Mouse (Mus musculus): ENCODE measurements around the gene Slc16a11.

The Slc16a11 gene

DNA sequence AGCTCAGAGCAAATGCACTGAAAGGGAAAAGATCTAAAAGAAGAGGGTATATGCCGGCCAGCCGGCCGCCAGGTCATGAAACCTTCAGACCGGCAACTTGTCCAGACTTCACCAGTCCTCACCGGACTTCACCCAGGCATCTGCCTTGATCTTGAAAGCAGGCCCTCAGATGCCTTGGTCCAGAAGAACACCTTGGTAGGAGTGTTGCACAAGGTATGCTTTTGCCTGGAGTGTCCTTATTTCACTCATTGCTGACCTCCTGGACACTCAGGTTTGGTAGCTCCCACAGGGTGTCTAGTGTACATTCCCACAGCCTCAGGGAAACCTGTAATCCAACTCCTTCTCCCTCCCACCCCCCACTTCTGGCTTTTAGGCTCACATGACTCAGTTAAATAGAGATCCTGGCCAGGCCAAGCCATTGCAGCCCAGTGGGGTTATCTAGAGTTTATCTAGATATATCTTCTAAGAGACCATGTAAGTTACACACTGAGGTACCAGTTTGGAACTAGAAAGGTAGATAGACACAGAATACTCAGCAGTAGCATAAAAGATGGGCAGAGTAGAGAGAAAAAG is 12.4 kb upstream of the Slc16a11 start:
- DNase-seq (ENCODE audit: low spot score), result no peak

GRCm38 (mm10) chr11:70201691-70202090 is 10.9 kb upstream of the Slc16a11 start:
- peak; percentile 67 for DNase-seq (ENCODE audit: low spot score)

DNA sequence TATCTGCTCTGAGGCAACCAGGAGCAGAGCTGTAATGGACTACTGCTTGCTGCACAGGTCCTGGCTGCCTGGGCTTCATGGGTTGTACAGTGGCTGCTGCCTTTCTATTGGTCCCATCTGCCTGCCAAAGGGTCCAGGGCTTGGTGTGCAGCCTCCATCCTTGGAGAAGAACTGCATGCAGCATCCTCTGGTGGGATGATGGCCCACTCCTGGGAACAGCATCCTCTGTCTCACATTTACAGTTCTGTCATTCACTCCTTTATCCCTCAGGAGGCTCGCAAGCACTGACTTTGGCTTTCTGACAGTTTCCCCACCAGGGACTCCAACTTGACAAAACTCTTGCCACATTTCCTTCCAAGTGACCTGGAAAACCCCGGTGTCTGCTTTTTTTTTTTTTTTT is 5.8 kb upstream of the Slc16a11 start:
- DNase-seq (ENCODE audit: low spot score), result no peak

DNA sequence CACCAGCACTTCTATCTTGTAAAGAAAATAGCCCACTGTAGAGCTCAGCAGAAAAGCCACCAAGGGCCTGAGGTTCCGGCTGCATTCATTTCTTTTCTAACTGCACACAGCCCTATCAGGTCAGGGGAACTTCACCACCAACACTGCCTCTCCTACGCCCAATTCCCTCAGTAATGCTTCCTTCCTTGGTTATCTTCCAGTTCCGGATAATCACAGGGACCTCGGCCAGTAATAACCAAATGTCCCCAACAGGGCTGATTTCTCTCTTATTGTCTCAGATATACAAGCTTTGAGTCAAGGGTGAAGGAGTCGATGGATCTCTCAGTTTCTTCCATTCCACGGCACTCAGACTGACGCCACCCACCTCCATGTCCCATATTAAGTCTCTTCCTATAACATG is 5.3 kb upstream of the Slc16a11 start:
- DNase-seq (ENCODE audit: low spot score), result no peak

GRCm38 (mm10) chr11:70208778-70209388 is 3.7 kb upstream of the Slc16a11 start:
- DNase-seq (ENCODE audit: low spot score), result no peak

DNA sequence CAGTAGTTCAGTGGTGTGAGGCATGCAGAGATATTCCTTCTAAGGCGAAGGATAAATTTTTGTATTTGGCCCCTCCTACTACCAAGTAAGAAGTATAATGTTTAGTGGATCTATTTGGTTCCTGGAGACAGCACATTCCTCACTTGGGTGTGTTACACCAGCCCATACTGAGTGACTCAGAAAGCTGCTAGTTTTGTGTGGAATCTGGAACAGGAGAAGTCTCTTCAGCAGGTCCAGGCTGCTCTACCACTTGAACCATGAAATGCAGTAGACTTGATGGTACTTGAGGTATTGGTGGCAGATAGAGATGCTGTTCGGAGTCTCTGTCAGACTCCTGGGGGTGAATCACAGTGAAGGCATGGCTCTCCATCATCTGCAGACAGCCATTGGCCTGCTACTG is 1.9 kb upstream of the Slc16a11 start:
- no peak for DNase-seq (ENCODE audit: low spot score)

- DNase-seq (ENCODE audit: low spot score), result no peak
Observed at GRCm38 (mm10) chr11:70211972-70212371, 580 bp upstream of the Slc16a11 start.

DNA sequence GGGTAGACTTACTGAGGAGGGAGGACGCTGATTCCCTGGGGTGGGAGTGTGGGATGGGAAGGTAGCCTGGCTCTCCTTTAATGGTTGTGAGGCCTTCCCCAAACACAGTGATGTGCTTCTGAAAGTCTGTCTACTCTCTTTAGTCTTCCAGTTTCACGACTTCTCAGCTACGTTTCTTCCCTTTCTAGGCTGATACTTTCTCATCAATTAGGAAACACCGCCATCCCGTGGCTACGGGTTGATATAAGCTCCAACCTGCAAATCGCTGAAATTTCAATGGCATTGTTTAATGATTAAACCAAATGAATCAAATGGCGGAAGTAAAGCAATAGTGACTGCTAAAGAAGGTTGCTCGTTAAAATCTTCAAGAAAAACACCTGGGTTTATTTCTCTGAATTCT is 344 bp downstream of the Slc16a11 start:
- no peak for DNase-seq (ENCODE audit: low spot score)

DNA sequence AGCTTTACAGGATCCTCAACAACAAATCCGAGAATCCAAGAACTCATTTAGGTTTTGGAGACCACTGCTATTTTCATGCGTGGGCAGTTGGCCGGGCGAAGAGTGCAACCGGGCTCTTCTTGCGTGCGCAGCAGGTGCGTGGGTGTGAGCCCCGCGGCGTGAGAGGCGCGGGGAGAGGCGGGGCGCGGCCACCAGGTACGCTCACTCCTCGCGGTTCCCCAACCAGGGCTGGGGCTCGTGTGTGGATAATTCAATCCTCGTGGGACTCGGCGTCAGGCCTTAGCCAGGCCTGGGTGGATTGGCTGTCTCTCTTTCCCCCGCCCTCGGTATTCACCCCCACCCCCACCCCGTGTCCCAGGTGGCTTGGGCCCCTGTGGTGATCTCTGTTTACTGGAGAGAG is 1.2 kb downstream of the Slc16a11 start:
- DNase-seq (ENCODE audit: low spot score), result no peak

DNA sequence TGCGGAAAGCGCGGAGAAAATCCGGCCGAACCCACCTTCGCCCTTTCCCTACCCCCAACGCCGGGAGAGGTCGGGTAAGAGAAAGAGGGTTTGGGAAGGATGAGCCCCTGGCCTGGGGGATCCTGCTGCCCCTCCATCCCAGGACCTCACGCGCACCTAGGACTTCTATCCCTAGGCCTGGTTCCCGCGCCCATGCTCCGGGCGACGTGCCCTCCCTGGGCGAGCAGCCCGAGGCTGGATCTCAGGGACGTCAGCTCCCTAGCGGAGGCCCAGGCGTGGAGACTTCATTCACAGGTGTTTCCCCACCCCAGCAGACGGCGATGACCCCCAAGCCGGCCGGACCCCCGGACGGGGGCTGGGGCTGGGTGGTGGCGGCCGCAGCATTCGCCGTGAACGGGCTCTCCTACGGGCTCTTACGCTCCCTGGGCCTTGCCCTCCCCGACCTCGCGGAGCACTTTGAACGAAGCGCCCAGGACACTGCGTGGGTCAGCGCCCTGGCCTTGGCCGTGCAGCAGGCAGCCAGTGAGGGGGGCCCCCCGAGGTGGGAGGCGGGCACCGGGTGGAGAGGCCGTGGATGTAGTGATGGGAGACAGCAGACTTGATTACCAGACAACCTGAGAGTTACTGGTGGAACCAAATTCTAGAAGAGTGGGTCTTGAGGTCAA is 1.8 kb downstream of the Slc16a11 start:
- DNase-seq (ENCODE audit: low spot score), result no peak

- no peak for DNase-seq (ENCODE audit: low spot score)
Observed at GRCm38 (mm10) chr11:70214856-70215209, 2.3 kb downstream of the Slc16a11 start.

DNA sequence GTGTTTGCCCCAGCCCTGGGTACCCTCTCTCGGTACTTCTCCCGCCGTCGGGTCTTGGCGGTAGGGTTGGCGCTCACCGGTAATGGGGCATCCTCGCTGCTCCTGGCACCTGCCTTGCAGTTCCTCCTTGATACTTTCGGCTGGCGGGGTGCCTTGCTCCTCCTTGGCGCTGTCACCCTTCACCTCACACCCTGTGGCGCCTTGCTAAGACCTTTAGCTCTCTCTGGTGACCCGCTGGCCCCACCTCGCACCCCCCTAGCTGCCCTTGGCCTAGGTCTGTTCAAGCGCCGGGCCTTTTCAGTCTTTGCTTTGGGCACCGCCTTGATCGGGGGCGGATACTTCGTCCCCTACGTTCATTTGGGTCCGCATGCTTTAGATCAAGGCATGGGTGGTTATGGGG is 2.7 kb downstream of the Slc16a11 start:
- no peak for DNase-seq (ENCODE audit: low spot score)

GRCm38 (mm10) chr11:70216103-70216502 is 3.6 kb downstream of the Slc16a11 start:
- DNase-seq (ENCODE audit: low spot score), result no peak

DNA sequence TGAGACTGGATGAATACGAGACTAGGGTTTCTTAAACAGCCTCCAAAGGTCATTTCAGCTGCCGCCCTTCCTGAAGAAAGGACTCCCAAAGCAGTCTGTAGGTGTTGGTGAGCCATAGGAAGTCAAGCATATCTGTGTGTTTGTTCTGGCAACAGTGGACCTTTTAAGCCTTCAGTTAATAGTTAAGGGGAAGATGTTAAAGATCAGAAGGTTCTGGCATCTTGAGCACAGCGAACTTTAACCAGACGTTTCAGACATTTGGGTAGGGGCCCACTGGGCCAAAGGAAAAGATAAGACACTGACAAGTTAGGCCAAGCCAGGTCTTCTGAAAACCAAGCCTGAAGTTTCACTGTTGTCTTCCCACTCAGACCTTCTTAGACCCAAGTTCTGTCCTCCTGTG is 5.5 kb downstream of the Slc16a11 start:
- no peak for DNase-seq (ENCODE audit: low spot score)

DNA sequence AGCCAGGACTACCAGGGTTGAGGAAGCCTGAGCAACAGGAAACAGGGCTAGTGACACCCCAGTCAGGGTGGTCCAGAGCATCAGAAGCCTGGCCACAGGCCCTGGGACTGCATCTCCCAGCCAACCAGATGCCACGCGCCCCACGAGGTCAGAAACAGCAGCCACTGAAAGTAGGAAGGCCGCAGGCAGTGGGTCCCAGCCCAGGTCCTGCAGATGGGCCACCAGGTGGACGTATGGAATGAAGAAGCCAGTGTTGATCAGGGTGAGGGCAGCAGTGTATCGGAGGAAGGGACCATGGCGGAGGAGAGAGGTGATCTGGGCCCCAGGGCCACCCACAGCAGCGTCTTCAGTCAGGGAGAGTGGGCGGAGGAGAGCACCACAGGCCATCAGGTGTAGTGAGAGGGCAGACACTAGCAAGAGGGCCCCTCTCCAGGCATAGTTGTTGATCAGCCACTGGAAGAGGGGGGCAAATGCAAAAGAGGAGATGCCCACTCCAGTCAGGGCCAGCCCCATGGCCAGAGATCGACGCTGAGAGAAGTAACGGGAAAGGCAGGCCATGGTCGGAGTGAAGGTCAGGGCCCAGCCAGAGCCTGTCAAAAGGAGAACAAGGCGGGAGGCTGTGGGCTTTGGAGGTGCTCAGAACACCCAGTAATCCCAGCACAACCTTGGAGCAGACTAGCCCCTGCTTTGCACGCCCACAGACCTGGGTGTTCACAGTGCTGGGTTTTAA is 6.4 kb downstream of the Slc16a11 start:
- DNase-seq (ENCODE audit: low spot score), result no peak

DNA sequence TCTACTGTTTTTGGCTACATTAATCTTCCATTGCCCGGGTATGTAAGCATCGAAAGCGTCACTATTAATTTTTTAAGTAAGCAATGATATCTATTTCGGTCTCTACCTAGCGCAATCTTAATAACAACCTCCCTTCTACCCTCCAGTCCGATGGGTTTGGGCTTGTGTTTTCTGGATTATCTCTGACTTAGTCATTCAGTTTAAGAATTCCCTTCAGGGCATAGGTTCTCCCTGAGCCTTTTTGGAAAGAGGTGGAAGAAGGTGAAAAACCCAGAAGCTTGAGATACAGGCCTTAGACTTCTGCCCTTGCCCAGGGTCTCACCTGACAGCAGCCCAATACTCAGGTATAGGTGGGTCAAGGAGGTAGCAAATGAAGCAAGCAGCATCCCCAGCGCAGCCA is 7.3 kb downstream of the Slc16a11 start:
- DNase-seq (ENCODE audit: low spot score), result no peak

- DNase-seq (ENCODE audit: low spot score), result no peak
Observed at GRCm38 (mm10) chr11:70220323-70220722, 7.8 kb downstream of the Slc16a11 start.

DNA sequence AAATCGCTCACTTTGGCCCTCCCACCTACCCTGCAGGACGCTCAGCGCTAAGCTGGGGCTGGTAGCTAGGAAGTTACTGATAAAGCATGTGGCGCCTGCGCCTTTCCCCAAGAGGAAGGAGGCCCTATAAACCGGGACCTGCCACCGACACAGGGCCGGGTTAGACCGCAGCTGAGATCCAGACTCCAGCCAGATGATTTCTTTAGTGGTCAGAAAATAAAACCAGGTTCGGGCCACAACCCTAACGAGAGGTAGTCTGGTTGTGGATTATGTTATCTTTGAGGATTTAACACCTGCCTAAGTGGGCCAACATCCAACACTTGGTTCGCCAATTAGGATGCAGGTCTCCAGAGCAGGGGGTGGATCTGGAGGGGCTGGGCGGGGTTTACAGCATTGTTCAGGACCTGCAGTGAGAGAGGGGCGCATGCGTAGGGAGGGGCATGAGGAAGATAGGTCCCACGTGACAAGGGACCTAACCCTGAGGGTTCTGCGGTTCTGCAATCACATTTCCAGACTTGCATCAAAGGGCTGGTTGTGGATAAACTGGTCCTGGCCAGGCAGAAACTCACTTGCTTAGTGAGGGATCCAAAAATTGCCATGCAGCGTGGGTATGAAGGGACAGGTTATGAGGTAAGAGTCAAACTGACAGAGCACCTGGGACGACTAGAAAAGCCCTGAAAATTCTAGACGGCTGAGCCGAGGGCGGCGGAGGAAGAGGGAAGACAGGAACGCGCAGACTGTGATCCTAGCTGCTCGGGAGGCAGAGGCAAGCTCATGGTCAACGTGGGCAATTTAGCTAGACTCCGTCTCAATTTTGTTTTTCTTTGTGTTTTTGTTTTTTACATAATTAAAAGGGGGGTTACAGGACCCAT is 8.4 kb downstream of the Slc16a11 start, which contains the start of gene Slc16a13:
Gene Slc16a13, minus strand, starts transcription at position 334 of the 872 bp plus-strand sequence.
- peak; percentile 94 for DNase-seq (ENCODE audit: low spot score)

- DNase-seq (ENCODE audit: low spot score), result no peak
Observed at GRCm38 (mm10) chr11:70221603-70222500, 9.3 kb downstream of the Slc16a11 start.

DNA sequence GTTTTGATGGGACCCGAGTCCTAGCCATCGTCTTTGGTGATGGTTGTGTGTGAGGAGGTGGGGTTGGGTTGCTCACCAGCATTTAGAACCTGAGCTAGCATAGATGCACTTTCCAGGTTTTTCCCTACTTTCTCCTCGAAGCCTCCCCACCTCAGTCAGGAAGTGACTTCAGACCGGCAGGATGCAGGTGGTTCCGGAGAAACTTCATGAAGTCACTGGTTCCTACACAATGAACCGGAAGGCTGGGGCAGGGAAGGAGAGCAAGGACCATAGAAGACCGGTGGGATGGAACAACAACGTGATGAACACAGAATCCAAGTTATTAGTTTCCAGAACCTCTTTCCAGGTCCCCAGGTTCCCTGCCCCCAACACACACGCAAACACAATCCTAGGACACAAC is 11.2 kb downstream of the Slc16a11 start:
- no peak for DNase-seq (ENCODE audit: low spot score)
